Mouse (Mus musculus) myocyte (in vitro differentiated cells): ENCODE results near the gene Slc9a9. TPM values are rescaled to one million over a fixed set of nuclear protein-coding genes. Genes with fewer than 3 reads are reported as not detected.

Source experiments
- H3K27me3 ChIP-seq: one replicate; pipeline ENCODE4 v1.6.1; 2011; ENCODE audit not compliant: control insufficient read depth, insufficient read depth, insufficient read length
- H3K36me3 ChIP-seq: one replicate; pipeline ENCODE4 v1.6.1; 2011; ENCODE audit not compliant: control insufficient read depth, insufficient read depth
- H3K4me2 ChIP-seq: one replicate; pipeline ENCODE4 v1.6.1; 2011; ENCODE audit warnings: low read depth, control low read depth
- H3K4me3 ChIP-seq: one replicate; pipeline ENCODE4 v1.5.1; 2011; ENCODE audit warnings: mild to moderate bottlenecking, control low read depth, moderate library complexity
- H3K79me2 ChIP-seq: one replicate; pipeline ENCODE4 v1.6.1; 2011; ENCODE audit not compliant: control insufficient read depth, insufficient read depth
- H3ac ChIP-seq: one replicate; pipeline ENCODE4 v1.6.1; 2011; ENCODE audit not compliant: control insufficient read depth, insufficient read length
- CEBPB ChIP-seq: IDR thresholded peaks from 2 replicates; pipeline ENCODE4 v1.6.1; 2011; ENCODE audit warnings: mild to moderate bottlenecking, moderate library complexity; ENCODE audit not compliant: poor library complexity, insufficient read depth, severe bottlenecking
- E2F4 ChIP-seq: IDR thresholded peaks from one replicate; pipeline ENCODE4 v1.6.1; 2011; ENCODE audit warnings: mild to moderate bottlenecking, control low read depth, moderate library complexity; ENCODE audit not compliant: insufficient read depth
- MAX ChIP-seq: IDR thresholded peaks from one replicate; pipeline ENCODE4 v1.6.1; 2011; ENCODE audit warnings: low read depth, mild to moderate bottlenecking, control low read depth
- MYOD1 ChIP-seq, 3 experiments: IDR thresholded peaks; one replicate each; pipeline ENCODE4 v1.6.1; 2011; ENCODE audit warnings: control low read depth in 2 of 3, low read depth in 2 of 3, mild to moderate bottlenecking in 2 of 3, moderate library complexity in 1 of 3; ENCODE audit not compliant: insufficient read length in 2 of 3, control insufficient read depth in 1 of 3
- MYOG ChIP-seq, 3 experiments: IDR thresholded peaks; one replicate each; pipeline ENCODE4 v1.6.1; 2011; ENCODE audit warnings: control low read depth in 2 of 3, low read depth in 2 of 3, mild to moderate bottlenecking in 2 of 3; ENCODE audit not compliant: insufficient read length in 2 of 3, control insufficient read depth in 1 of 3, insufficient read depth in 1 of 3
- POLR2A ChIP-seq: IDR thresholded peaks from one replicate; pipeline ENCODE4 v1.6.1; 2011; ENCODE audit warnings: low read depth, mild to moderate bottlenecking, control low read depth, moderate library complexity; ENCODE audit not compliant: insufficient read length
- POLR2AphosphoS2 ChIP-seq: IDR thresholded peaks from one replicate; pipeline ENCODE4 v1.6.1; 2011; ENCODE audit warnings: low read depth, control low read depth; ENCODE audit not compliant: insufficient read length
- REST ChIP-seq: IDR thresholded peaks from one replicate; pipeline ENCODE4 v1.6.1; 2011; ENCODE audit warnings: mild to moderate bottlenecking, control low read depth, moderate library complexity; ENCODE audit not compliant: insufficient read depth, insufficient read length
- SRF ChIP-seq: IDR thresholded peaks from one replicate; pipeline ENCODE4 v1.6.1; 2011; ENCODE audit warnings: low read depth; ENCODE audit not compliant: control insufficient read depth, insufficient read length
- TCF12 ChIP-seq: IDR thresholded peaks from one replicate; pipeline ENCODE4 v1.6.1; 2011; ENCODE audit warnings: mild to moderate bottlenecking, control low read depth; ENCODE audit not compliant: poor library complexity, insufficient read depth, severe bottlenecking
- TCF3 ChIP-seq: IDR thresholded peaks from one replicate; pipeline ENCODE4 v1.6.1; 2011; ENCODE audit warnings: low read depth, control low read depth; ENCODE audit not compliant: insufficient read length
- USF1 ChIP-seq: IDR thresholded peaks from one replicate; pipeline ENCODE4 v1.6.1; 2011; ENCODE audit warnings: low read depth, mild to moderate bottlenecking, control low read depth, moderate library complexity
- polyA plus RNA-seq: library from polyadenylated mRNA; unstranded; fragments of >200 nt; fragmentation: generic; extraction: Trizol; gene quantifications from one replicate; pipeline ENCODE4 v1.2.1, GENCODE M21; 2012; ENCODE audit warnings: missing spikeins

Slc9a9 gene
- polyA plus RNA-seq, 1 experiment, result 21.5 TPM

DNA sequence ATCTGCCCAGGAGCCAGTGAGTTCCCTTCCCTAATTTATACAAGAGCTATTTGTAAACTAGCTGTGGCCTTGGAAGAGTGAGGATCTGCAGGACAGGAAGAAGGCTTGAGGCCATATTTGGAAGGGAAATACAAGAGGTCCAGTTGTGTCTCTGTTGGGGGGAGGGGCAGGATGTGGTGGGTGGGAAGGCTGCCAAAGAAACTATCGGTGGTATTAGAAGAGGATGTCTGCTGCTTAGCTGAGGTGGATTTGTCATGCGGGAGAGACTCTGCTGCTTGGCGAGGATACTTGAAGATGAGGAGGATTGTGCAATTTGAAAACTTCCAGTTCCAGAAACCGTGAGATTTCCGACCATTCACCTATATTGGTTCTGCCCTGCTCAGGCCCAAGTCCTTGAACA lies 524.4 kb downstream of the Slc9a9 start:
- Histone ChIP-seq H3K4me2 (peak overlapping the region; percentile 78), H3ac (no peak overlapping the region)
- TF ChIP-seq E2F4 (no peak), MYOD1 (IDR thresholded peaks at IDR 0.05; ENCODE audit: control insufficient read depth in 1 of 3, insufficient read length in 2 of 3, low read depth in 2 of 3) (no peak), USF1 (no peak), CEBPB (peak; percentile 89), SRF (peak; percentile 81), TCF12 (no peak)

DNA sequence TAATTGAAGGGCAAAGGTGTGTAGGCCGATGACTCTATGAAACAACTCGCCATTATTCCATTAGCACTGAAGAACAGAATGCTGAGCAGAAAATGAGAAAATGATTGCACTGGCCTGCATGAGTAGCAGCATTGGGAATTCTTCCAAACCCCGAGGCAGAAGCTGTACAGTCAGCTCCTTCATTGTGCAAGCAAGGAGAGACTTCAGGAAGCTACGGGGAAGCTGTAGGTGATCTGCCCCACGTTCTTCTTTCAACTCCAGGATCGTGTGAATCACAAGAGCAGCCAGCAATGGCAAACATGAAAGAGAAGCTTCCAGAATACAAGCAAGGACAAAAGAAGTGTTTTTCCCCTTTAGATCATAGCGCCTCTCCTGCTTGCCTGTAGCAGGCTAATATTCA lies 538.0 kb downstream of the Slc9a9 start:
- Histone ChIP-seq H3K79me2 (no peaks in the 10 kb centered on the region), H3K4me2 (no peak overlapping the region), H3K36me3 (no peaks in the 10 kb centered on the region), H3K4me3 (no peak overlapping the region), H3K27me3 (no peaks in the 10 kb centered on the region), H3ac (no peak overlapping the region)
- TF ChIP-seq MAX (no peak), E2F4 (no peak), CEBPB (no peak), MYOG (IDR thresholded peaks at IDR 0.05; ENCODE audit: control insufficient read depth in 1 of 3, insufficient read depth in 1 of 3, insufficient read length in 2 of 3, low read depth in 2 of 3) (no peak), POLR2A (no peak), SRF (no peak), REST (no peak)

More for the DNA sequence above, 524.4 kb downstream of the Slc9a9 start:
- no peak overlapping the region for H3K4me3 ChIP-seq
- no peaks in the 10 kb centered on the region for H3K79me2 ChIP-seq
- no peaks in the 10 kb centered on the region for H3K36me3 ChIP-seq
- no peaks in the 10 kb centered on the region for H3K27me3 ChIP-seq

DNA sequence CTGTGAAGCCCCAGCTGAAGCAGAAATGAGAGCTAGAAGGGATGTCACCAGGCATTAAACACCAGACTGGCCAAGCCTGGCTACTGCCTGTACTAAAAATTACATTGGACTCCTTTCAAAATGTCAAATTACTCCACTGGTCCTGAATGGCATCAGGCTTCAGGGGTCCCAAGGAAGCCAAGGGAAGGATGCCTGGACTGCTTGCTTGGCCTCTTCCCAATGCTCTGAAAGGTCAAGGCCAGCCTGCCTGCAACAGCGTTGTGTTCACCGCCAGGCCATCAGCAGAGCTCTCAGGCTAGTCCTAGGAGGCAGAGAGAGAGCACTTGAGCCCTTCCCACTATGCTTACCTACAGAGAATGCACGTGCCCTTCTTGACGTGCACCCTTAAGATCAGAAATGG lies 539.0 kb downstream of the Slc9a9 start:
- H3ac ChIP-seq, result no peak overlapping the region
- no peaks in the 10 kb centered on the region for H3K27me3 ChIP-seq
- H3K4me3 ChIP-seq, result no peak overlapping the region
- H3K79me2 ChIP-seq, result no peaks in the 10 kb centered on the region
- no peak overlapping the region for H3K4me2 ChIP-seq
- no peak for TF ChIP-seq TCF3
- TF ChIP-seq MYOD1 (IDR thresholded peaks at IDR 0.05; ENCODE audit: control insufficient read depth in 1 of 3, insufficient read length in 2 of 3, low read depth in 2 of 3), result no peak
- H3K36me3 ChIP-seq, result no peaks in the 10 kb centered on the region

DNA sequence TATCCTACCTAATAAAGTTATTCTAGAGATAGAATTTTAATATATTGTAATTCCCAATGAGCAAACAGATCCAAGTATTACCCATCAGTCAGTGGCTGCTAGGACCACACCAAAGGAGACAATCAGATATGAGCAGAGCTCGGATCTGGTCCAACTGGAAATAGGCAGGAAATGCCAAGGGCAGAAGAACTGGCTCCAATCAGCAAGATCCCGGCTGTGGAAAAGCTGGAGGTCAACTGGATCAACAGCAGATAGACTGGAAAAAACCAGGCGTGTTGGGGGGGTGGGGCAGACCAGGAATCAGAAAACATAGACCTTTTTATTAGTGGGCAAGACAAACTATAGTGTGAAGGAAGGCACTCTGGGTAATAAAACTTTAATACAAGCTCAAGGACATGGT lies 550.3 kb downstream of the Slc9a9 start:
- TF ChIP-seq CEBPB (no peak), E2F4 (no peak), MYOG (IDR thresholded peaks at IDR 0.05; ENCODE audit: control insufficient read depth in 1 of 3, insufficient read depth in 1 of 3, insufficient read length in 2 of 3, low read depth in 2 of 3) (no peak), POLR2A (no peak), MYOD1 (IDR thresholded peaks at IDR 0.05; ENCODE audit: control insufficient read depth in 1 of 3, insufficient read length in 2 of 3, low read depth in 2 of 3) (no peak), USF1 (no peak), TCF12 (no peak), MAX (no peak), REST (no peak), TCF3 (no peak)
- Histone ChIP-seq H3ac (no peak overlapping the region), H3K36me3 (peaks cover 11% of the 10 kb centered on the region), H3K27me3 (no peaks in the 10 kb centered on the region), H3K4me3 (no peak overlapping the region), H3K4me2 (no peak overlapping the region), H3K79me2 (no peaks in the 10 kb centered on the region)

DNA sequence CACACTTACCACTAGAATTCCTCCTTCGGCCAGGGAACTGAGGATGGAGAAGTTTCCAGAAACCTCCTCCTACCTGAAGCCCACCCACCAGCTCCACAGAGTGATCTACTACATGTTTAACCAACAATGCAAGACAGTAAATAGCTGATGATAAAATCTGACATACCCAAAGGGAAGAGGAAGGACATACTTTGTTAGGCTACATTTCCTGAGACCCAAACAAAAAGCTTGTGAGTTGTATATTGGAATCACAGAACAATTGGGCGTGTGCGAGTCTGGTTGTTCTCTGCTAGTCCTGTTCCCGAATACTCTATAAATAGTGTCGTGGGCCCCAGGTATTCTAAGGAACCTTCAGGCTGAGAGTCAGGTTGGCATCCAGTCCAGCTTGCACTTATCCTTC lies 551.6 kb downstream of the Slc9a9 start:
- no peak overlapping the region for H3K4me2 ChIP-seq
- no peak overlapping the region for H3K4me3 ChIP-seq
- no peak overlapping the region for H3ac ChIP-seq
- H3K79me2 ChIP-seq, result no peaks in the 10 kb centered on the region
- H3K27me3 ChIP-seq, result no peaks in the 10 kb centered on the region
- TF ChIP-seq TCF12, result no peak
- TF ChIP-seq MYOD1 (IDR thresholded peaks at IDR 0.05; ENCODE audit: control insufficient read depth in 1 of 3, insufficient read length in 2 of 3, low read depth in 2 of 3), result no peak
- no peak for TF ChIP-seq TCF3
- no peak for TF ChIP-seq MAX
- TF ChIP-seq USF1, result no peak
- no peak for TF ChIP-seq POLR2A
- no peak for TF ChIP-seq CEBPB
- TF ChIP-seq POLR2AphosphoS2, result no peak
- no peak for TF ChIP-seq MYOG (IDR thresholded peaks at IDR 0.05; ENCODE audit: control insufficient read depth in 1 of 3, insufficient read depth in 1 of 3, insufficient read length in 2 of 3, low read depth in 2 of 3)
- no peak for TF ChIP-seq E2F4
- no peak for TF ChIP-seq SRF
- no peak for TF ChIP-seq REST
- peaks cover 11% of the 10 kb centered on the region for H3K36me3 ChIP-seq
